Mouse (Mus musculus) intestine, postnatal 0 days (tissue): ENCODE data around the gene Phex. TPM values are rescaled to one million over a fixed set of nuclear protein-coding genes. Genes with fewer than 3 reads are reported as not detected.

Source experiments
- ATAC-seq: fragments of 200-750 bp; cut with Nextera tagmentation; 2 replicates; pipeline ENCODE4 v1.8.0; 2017; ENCODE audit warnings: mild to moderate bottlenecking, moderate TSS enrichment, moderate library complexity
- H3K27ac ChIP-seq: fragments of 300-500 bp; sonication (generic); 2 replicates; pipeline ENCODE4 v1.5.1; 2014; ENCODE audit warnings: mild to moderate bottlenecking, low read depth, low read length, moderate library complexity
- H3K27me3 ChIP-seq: fragments of 300-500 bp; sonication (generic); replicated peaks from 2 replicates; pipeline ENCODE4 v1.6.1; 2014; ENCODE audit warnings: low read length, mixed read lengths; ENCODE audit not compliant: control insufficient read depth, insufficient read depth
- H3K36me3 ChIP-seq: fragments of 300-500 bp; sonication (generic); 2 replicates; pipeline ENCODE4 v1.6.1; 2014; ENCODE audit warnings: mild to moderate bottlenecking, moderate library complexity; ENCODE audit not compliant: control insufficient read depth, insufficient read depth
- H3K4me1 ChIP-seq: fragments of 300-500 bp; sonication (generic); replicated peaks from 2 replicates; pipeline ENCODE4 v1.6.1; 2014; ENCODE audit warnings: antibody characterized with exemption, low read length, mixed read lengths; ENCODE audit not compliant: control insufficient read depth, insufficient read depth
- H3K4me2 ChIP-seq: fragments of 300-500 bp; sonication (generic); replicated peaks from 2 replicates; pipeline ENCODE4 v1.6.1; 2014; ENCODE audit warnings: low read depth, mild to moderate bottlenecking, moderate library complexity
- H3K4me3 ChIP-seq: fragments of 300-500 bp; sonication (generic); 2 replicates; pipeline ENCODE4 v1.5.1; 2014; ENCODE audit warnings: low read depth, low read length
- H3K9ac ChIP-seq: fragments of 300-500 bp; sonication (generic); 2 replicates; pipeline ENCODE4 v1.6.1; 2014; ENCODE audit warnings: mild to moderate bottlenecking, low read depth, low read length
- H3K9me3 ChIP-seq: fragments of 300-500 bp; sonication (generic); 2 replicates; pipeline ENCODE4 v1.6.1; 2016; ENCODE audit warnings: mixed run types; ENCODE audit not compliant: control insufficient read depth
- CTCF ChIP-seq: sonication (generic); IDR thresholded peaks from 2 replicates; pipeline ENCODE4 v1.5.1; 2016; ENCODE audit warnings: low read depth, mild to moderate bottlenecking, control low read depth, antibody characterized with exemption, moderate library complexity
- WGBS: fragments of 180-500 bp; shearing (Covaris S2); extraction: QIAGEN DNeasy Blood & Tissue Kit; methylation state at CpG from one replicate; pipeline ENCODE4 v1.1.7; 2014; 5-methylcytosine and 5-hydroxymethylcytosine counted together
- polyA plus RNA-seq: library from polyadenylated mRNA; unstranded; fragments of >200 nt; fragmentation: Nextera tagmentation; extraction: Ambion mirVana; gene quantifications from 2 replicates; pipeline ENCODE4 v1.2.1, GENCODE M21; 2015

Gene Phex
- polyA plus RNA-seq, 1 experiment from 2014 or later, result not detected

GRCm38 (mm10) chrX:157327756-157328155, 87.4 kb downstream of the Phex start:
- 82% methylated on average over 3 of the region's 3 CpGs for WGBS
- TF ChIP-seq CTCF, result no peak

DNA sequence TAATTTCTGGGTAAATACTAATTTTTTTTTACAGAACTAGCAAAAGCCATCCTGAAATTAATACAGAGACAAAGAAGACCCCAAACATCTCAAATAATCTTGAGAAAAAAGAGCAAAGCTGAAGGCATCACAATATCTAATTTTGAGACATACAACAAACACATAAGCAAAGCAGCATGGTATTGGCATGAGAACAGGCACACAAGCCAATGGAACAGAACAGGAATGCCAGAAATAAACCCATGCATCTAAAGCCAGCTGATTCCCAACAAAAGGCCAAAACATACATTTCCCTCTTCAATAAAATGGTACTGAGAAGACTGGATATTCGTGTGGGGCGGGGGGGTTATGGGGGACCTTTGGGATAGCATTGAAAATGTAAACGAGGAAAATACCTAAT, 90.7 kb downstream of the Phex start:
- no peak for ATAC-seq
- WGBS, result 91% methylated on average over 3 of the region's 3 CpGs

More at GRCm38 (mm10) chrX:157327756-157328155, 87.4 kb downstream of the Phex start:
- no peak overlapping the region for H3K27ac ChIP-seq
- no peaks in the 10 kb centered on the region for H3K36me3 ChIP-seq
- no peak overlapping the region for H3K4me3 ChIP-seq
- H3K4me2 ChIP-seq, result no peak overlapping the region
- no peaks in the 10 kb centered on the region for H3K4me1 ChIP-seq
- no peak for ATAC-seq
- no peaks in the 10 kb centered on the region for H3K27me3 ChIP-seq
- no peak overlapping the region for H3K9ac ChIP-seq
- no peaks in the 10 kb centered on the region for H3K9me3 ChIP-seq

DNA sequence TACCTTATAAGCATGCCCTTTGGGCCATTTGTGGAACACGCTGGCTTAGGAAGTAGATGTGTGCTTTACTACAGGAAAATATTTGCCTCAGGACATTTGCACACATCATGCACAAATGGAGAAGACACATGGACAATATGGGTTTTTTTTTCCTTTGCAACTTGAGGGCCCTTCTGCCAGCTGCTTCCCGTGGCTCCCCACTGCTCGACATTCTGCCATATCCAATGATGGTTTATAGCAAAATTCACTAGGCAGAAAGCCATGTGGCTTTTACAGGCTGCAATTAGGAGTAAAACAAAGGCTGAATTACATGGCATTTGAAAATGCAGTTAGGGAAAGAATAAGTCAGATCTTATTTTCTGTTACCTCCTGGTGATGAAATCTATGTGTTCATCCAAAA, 104.8 kb downstream of the Phex start:
- no peaks in the 10 kb centered on the region for H3K36me3 ChIP-seq
- TF ChIP-seq CTCF, result no peak
- WGBS, result 82% methylated on average over 3 of the region's 3 CpGs
- H3K9me3 ChIP-seq, result no peaks in the 10 kb centered on the region
- H3K4me2 ChIP-seq, result no peak overlapping the region
- no peak for ATAC-seq
- H3K9ac ChIP-seq, result no peak overlapping the region
- H3K27ac ChIP-seq, result no peak overlapping the region
- no peaks in the 10 kb centered on the region for H3K27me3 ChIP-seq
- no peaks in the 10 kb centered on the region for H3K4me1 ChIP-seq
- H3K4me3 ChIP-seq, result no peak overlapping the region

More for the DNA sequence above, 90.7 kb downstream of the Phex start:
- no peaks in the 10 kb centered on the region for H3K4me1 ChIP-seq
- H3K36me3 ChIP-seq, result no peaks in the 10 kb centered on the region
- no peak overlapping the region for H3K4me3 ChIP-seq
- no peak overlapping the region for H3K4me2 ChIP-seq
- no peak overlapping the region for H3K27ac ChIP-seq
- H3K9me3 ChIP-seq, result no peaks in the 10 kb centered on the region
- H3K9ac ChIP-seq, result no peak overlapping the region
- TF ChIP-seq CTCF, result no peak
- no peaks in the 10 kb centered on the region for H3K27me3 ChIP-seq

DNA sequence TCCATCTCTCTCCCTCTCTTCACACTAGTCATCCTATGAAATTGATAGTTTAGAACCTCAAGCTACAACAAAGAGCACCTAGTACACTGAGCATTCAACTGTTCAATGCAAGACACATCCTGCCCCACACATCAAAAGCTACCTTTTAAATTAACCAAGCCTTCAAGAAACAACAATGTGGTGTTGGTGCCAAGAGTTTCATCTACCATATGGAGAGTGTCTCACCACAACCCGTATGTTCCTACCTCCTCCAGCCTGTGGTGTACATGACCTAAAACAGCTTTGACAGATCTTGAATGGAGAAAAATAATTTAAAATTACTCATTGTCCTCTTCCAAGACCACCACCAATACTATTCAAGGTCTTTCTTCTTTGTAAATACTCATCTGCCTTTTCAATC, 106.9 kb downstream of the Phex start:
- H3K27me3 ChIP-seq, result no peaks in the 10 kb centered on the region
- no peaks in the 10 kb centered on the region for H3K36me3 ChIP-seq
- H3K9me3 ChIP-seq, result no peaks in the 10 kb centered on the region
- H3K4me1 ChIP-seq, result no peaks in the 10 kb centered on the region
- H3K4me3 ChIP-seq, result no peak overlapping the region
- 57% methylated on average over 1 of the region's 1 CpGs for WGBS
- no peak for ATAC-seq
- no peak overlapping the region for H3K4me2 ChIP-seq
- no peak overlapping the region for H3K27ac ChIP-seq
- TF ChIP-seq CTCF, result no peak
- H3K9ac ChIP-seq, result no peak overlapping the region

DNA sequence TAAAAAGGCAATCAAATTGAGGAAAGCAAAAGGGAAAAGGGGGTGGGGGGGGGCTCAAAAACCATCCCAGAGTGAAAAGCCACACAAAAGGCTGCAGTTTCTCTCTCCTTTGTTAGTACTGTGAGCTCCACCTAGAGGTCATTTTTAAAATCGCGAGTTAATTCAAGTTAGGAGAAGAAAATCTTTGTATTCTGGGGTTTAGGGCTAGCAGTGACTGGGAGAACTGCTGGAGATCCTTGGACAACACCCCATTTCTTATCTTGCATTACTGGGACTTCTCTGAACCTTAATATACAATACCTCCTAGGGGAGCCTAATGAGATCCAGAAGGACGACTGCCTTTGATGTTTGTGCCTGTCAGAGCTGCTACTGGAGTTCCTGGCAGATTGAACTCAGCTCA, 107.7 kb downstream of the Phex start:
- Histone ChIP-seq H3K4me1 (no peaks in the 10 kb centered on the region), H3K9me3 (no peaks in the 10 kb centered on the region), H3K27me3 (no peaks in the 10 kb centered on the region), H3K4me2 (no peak overlapping the region), H3K27ac (no peak overlapping the region), H3K36me3 (no peaks in the 10 kb centered on the region), H3K9ac (no peak overlapping the region), H3K4me3 (no peak overlapping the region)
- WGBS, result 11% methylated on average over 3 of the region's 3 CpGs
- peak; percentile 62 for TF ChIP-seq CTCF
- ATAC-seq, result no peak

DNA sequence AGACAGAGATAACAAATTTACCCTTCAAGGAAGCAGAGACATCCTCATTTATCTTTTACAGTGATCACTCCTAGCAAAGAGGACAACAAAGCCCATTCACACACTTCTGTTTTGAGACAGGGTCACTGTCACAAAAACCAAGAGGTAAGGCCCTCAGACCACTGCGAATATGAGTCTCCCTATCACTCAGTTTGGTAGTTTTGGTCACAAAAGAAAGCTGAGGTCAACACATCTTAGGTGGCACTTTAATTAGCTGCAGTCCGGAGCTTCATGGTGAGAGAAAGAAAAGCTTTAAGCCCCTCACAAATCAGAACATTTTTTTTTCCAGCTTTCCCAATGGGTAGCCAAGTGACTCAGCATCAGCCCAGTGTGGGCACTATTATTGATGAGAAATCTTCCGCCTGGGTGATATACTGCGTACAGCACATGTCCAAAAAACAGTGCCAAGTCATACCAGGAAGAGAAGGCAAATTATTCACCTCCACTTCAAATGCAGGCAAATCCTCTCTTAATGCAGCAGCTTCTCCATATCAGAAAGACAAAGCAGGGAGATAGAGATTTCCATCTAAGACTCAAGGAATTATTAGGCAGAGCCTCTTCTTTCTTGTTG, 108.2 kb downstream of the Phex start:
- no peak for ATAC-seq
- WGBS, result 61% methylated on average over 4 of the region's 4 CpGs

DNA sequence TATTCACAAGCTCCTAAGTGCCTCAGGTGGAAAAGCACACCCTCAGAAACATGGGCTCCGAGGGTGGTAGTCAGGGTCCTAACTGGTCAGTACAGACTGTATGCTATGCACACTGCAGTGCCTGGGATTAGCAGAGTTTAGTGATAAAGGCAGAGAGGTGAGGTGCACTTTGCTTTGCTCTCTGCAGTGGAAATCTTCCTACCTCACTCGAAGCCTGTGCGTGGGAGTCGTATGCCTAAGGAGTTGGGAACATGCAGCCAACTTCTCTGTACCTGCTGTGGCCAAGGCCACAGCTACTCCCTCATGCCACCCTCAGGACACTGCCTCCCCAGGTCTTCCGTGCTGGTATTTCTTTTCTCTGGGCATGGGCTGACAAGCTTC, 109.3 kb downstream of the Phex start:
- Histone ChIP-seq H3K9me3 (no peaks in the 10 kb centered on the region), H3K27me3 (no peaks in the 10 kb centered on the region), H3K27ac (no peak overlapping the region), H3K4me3 (no peak overlapping the region), H3K4me2 (no peak overlapping the region), H3K36me3 (no peaks in the 10 kb centered on the region), H3K9ac (no peak overlapping the region), H3K4me1 (no peaks in the 10 kb centered on the region)
- no peak for TF ChIP-seq CTCF
- ATAC-seq, result no peak
- 79% methylated on average over 5 of the region's 5 CpGs for WGBS

More for the DNA sequence above, 108.2 kb downstream of the Phex start:
- Histone ChIP-seq H3K27ac (no peak overlapping the region), H3K4me1 (no peaks in the 10 kb centered on the region), H3K4me2 (no peak overlapping the region), H3K4me3 (no peak overlapping the region), H3K9ac (no peak overlapping the region), H3K36me3 (no peaks in the 10 kb centered on the region), H3K9me3 (no peaks in the 10 kb centered on the region), H3K27me3 (no peaks in the 10 kb centered on the region)
- TF ChIP-seq CTCF, result no peak
